In the genomic region with DNA sequence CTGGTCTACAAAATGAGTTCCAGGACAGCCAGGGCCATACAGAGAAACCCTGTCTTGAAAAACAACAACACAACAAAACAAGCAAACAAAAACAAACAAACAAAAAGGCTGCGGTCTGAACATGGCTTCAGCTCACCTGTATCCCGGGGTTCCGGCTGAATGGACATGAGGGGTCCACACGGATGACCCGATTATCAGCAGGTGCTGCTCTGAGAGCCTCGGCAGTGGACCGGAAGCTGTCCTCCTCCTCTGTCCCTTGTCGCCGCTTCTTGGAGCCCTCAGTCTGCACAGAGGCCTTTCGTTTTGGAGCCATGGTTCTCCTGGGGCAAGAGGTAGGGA, we compare ENCODE assay signal across 8 mouse cellular contexts. TPM values are rescaled to one million over a fixed set of nuclear protein-coding genes. Genes with fewer than 3 reads are reported as not detected.
DNase-seq lines count a peak whose midpoint lies in the region; ATAC-seq lines count a peak whose summit lies in the region.

Rrp9 (plus strand) TSS at position 301 of the 339 bp plus-strand sequence.

- H3K4me2 ChIP-seq in lung, embryonic 16.5 days (ENCODE audit: low read depth, low read length): peak within 1 kb of the TSS; percentile 50

- peak within 1 kb of the TSS; percentile 83 for H3K4me3 ChIP-seq in lung, embryonic 16.5 days (ENCODE audit: low read length)

- 58% methylated on average over 10 of the region's 10 CpGs for WGBS in large intestine, adult 2 months
- 85% methylated on average over 10 of the region's 10 CpGs for WGBS in lung, embryonic 16.5 days

- no peak for ATAC-seq in lung, embryonic 16.5 days (ENCODE audit: low read depth)
- no peak for ATAC-seq in erythroid progenitor cell, adult 5-6 weeks (replicated peaks; ENCODE audit: low FRiP score, poor library complexity, severe bottlenecking)

- peak within 1 kb of the TSS; percentile 86 for H3K27ac ChIP-seq in lung, embryonic 16.5 days (ENCODE audit: low read length)

- DNase-seq in cerebellum, adult 11 months: peak; percentile 19
- DNase-seq in cerebellum, adult 9-10 months: no peak
- DNase-seq in thymus, postnatal 4 days: peak; percentile 37
- no peak for DNase-seq in thymus, postnatal 10 days (ENCODE audit: low spot score in 2 of 2)
- DNase-seq in heart, adult 8-10 months (ENCODE audit: low spot score): no peak
- no peak for DNase-seq in large intestine, adult 2 months (ENCODE audit: low read depth, low spot score)

- peak within 1 kb of the TSS; percentile 58 for H3K9ac ChIP-seq in lung, embryonic 16.5 days (ENCODE audit: low read length)

- no peaks in the 10 kb centered on the region for H3K9me3 ChIP-seq in lung, embryonic 16.5 days (ENCODE audit: control insufficient read depth, low read length)

- H3K36me3 ChIP-seq in lung, embryonic 16.5 days (ENCODE audit: control insufficient read depth, insufficient read depth, low read length): peaks cover under 1% of the 10 kb centered on the region; the same call in 1 of the 2 replicates

- no peaks in the 10 kb centered on the region for H3K27me3 ChIP-seq in lung, embryonic 16.5 days (ENCODE audit: control insufficient read depth, insufficient read depth, low read depth, low read length)

- peaks cover 40% of the 10 kb centered on the region for H3K4me1 ChIP-seq in lung, embryonic 16.5 days (replicated peaks; ENCODE audit: control insufficient read depth, insufficient read depth, low read length)

RNA-seq across cellular contexts. Expression of gene Rrp9, which starts in this region (rescaled TPM):
- 10 to 100 TPM; 22.5 to 28.3 (median 24.1) TPM for total RNA-seq in heart, adult 8-10 months (2022)
- 24.4 and 28.9 TPM in 2 replicates for polyA plus RNA-seq in large intestine, adult 2 months (2012; rRNA removed)
- 39.4 and 39.8 TPM in 2 replicates for polyA plus RNA-seq in lung, embryonic 16.5 days (2015; fragmentation: Nextera tagmentation; extraction: Ambion mirVana)
- total RNA-seq in erythroid progenitor cell, adult 5-6 weeks (2015; ENCODE audit: low replicate concordance): not detected in 2 replicates
- 1.3 and 3.9 TPM in 2 replicates for total RNA-seq in erythroid progenitor cell, adult 5-6 weeks (2017; ENCODE audit: low replicate concordance)

Comparison
In these comparisons a context has a peak if more than half of its experiments do, and no peak if none do; other contexts are left out.
1. RNA of gene Rrp9 (total RNA-seq): 22.5 to 28.3 TPM in heart, adult 8-10 months; 1.3 to 3.9 TPM in erythroid progenitor cell, adult 5-6 weeks; every median in the first group is over 4 times any median in the second.
2. DNase-seq: peak in cerebellum, adult 11 months (single experiment) and thymus, postnatal 4 days (single experiment); none in cerebellum, adult 9-10 months (single experiment), thymus, postnatal 10 days (0 of 2), heart, adult 8-10 months (single experiment) and large intestine, adult 2 months (single experiment).